Mouse (Mus musculus) cerebral cortex, adult 2 months (tissue): Measurements from ENCODE around the gene Qpctl.

Experiments used
- WGBS: fragments of 180-500 bp; shearing (Covaris S2); methylation state at CpG from one replicate; pipeline ENCODE4 v1.1.7; 2018; 5-methylcytosine and 5-hydroxymethylcytosine counted together

The Qpctl gene

DNA sequence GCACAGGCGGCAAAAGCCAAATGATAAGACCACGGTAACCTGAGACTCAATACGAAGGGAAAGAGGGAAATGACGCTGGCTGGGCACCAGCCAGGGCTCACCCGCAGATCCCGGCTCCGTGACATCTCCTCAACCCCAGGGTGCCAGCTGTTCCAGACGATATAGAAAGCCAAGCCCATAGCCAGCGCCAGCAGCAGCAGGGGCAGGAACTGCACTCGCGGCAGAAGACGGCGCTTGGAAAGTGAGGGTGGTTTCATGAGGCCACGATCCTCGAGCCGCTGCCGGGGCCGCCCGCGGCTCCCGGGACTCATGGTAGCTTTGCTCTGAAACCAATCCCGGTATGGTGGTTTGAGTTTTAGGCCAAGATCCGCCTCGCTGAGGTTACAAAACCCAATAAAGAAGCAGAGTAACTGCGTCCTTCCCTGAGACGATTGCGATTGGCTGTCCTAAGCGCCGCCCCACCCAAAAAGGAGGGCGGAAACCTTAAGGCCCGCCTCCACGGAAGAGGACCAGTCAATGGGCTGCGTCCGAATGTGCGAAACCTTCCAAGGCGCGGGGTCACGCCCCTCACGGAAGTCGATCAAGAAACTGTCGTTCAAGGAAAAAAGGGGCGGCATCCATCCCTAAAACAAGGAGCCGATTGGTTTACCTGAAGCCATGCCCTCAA is at the start of gene Qpctl:
Gene Qpctl, minus strand, starts transcription at position 417 of the 667 bp plus-strand sequence.
- WGBS = under 1% methylated on average over 43 of the region's 43 CpGs

GRCm38 (mm10) chr7:19197985-19198384 is 48.9 kb upstream of the Qpctl start:
- WGBS = 35% methylated on average over 2 of the region's 2 CpGs

- WGBS = 50% methylated on average over 6 of the region's 6 CpGs
These were observed 47.6 kb upstream of the Qpctl start for GRCm38 (mm10) chr7:19196676-19197075.

DNA sequence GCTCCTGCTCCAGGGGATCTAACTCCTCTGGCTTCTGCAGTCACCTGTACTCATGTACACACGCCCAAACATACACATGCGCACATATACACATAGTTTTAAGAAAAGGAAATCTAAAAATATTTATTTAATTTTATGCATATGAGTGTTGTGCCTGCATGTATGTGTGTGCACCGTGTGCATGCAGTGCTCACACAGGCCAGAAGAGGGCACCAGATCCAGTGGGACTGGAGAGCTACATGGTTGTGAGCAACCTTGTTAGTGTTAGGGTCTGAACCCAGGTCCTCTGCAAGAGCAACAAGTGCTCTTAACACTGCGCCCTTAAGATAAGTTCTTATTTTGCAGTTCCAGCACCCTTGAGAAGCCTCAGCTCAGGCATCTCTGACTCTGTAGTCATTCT is 45.6 kb upstream of the Qpctl start:
- 98% methylated on average over 4 of the region's 4 CpGs for WGBS

- 29% methylated on average over 6 of the region's 6 CpGs for WGBS
These were observed 35.7 kb upstream of the Qpctl start for GRCm38 (mm10) chr7:19184758-19185157.

GRCm38 (mm10) chr7:19184250-19184649 is 35.2 kb upstream of the Qpctl start:
- 11% methylated on average over 2 of the region's 2 CpGs for WGBS

DNA sequence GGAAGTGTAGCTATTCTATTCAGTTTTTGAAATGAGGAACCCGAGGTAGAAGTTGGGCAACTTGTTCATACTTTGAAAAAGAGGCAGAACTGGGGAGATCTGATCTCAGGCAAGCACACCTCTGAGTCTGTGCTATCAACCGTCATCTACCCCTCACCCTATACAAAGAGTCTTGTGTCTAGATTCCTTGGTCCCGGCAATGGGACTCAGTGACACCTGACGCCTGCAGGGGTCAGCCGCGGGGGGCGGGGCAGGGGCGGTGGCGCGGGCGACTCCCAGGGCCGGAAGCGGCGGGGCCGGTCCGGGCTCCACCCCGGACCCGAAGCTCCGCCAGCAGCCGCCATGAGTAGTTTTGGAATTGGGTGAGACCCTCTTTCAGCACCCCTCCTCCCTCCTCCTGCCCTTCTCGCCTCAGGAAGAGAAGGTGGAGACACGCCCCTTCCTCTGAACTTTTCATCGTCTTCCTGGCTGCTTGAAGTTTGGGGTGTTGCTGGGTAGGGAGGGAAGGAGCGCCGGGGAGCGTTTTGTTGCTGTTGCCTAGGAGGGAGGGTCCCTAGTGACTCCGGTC is 31.9 kb upstream of the Qpctl start:
- WGBS = 11% methylated on average over 27 of the region's 27 CpGs

- WGBS = 50% methylated on average over 6 of the region's 6 CpGs
These were observed 30.8 kb upstream of the Qpctl start for GRCm38 (mm10) chr7:19179936-19180335.

DNA sequence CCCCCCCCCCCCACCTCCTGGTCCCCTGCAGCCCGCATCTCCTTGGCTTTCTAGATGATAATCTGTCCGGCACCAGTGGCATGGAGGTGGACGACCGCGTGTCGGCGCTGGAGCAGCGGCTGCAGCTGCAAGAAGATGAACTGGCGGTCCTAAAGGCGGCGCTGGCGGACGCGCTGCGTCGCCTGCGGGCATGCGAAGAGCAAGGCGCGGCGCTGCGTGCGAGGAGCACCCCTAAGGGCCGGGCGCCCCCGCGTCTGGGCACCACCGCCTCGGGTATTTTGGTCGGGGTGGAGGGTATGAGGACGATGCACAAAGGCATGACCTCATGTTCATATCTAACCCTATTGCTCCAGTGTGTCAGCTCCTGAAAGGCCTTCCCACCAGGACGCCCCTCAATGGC is 30.1 kb upstream of the Qpctl start:
- WGBS = 2% methylated on average over 31 of the region's 32 CpGs

GRCm38 (mm10) chr7:19178443-19179092 is 29.5 kb upstream of the Qpctl start:
- WGBS = 4% methylated on average over 27 of the region's 27 CpGs

GRCm38 (mm10) chr7:19178035-19178434 is 28.9 kb upstream of the Qpctl start:
- WGBS = 6% methylated on average over 18 of the region's 18 CpGs

DNA sequence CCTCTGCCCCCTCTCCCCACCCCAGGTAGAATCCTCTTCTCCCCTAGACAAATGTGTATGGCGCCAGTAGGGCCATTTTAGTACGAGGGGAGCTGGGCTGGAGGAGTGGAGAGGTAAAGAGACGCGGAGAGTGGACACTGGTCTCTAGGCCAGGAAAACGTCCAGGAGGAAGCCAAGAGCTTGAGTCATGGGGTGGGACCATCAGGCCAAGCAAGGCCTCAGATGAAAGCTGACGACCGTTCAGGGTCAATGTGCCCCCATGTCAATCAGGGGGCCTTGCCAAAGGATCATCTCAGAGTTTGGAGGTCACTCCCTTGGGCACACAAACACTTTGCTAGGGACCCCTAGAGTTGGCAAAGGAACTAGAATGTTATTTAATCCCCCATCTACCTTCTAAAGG is 28.1 kb upstream of the Qpctl start:
- 32% methylated on average over 7 of the region's 7 CpGs for WGBS

DNA sequence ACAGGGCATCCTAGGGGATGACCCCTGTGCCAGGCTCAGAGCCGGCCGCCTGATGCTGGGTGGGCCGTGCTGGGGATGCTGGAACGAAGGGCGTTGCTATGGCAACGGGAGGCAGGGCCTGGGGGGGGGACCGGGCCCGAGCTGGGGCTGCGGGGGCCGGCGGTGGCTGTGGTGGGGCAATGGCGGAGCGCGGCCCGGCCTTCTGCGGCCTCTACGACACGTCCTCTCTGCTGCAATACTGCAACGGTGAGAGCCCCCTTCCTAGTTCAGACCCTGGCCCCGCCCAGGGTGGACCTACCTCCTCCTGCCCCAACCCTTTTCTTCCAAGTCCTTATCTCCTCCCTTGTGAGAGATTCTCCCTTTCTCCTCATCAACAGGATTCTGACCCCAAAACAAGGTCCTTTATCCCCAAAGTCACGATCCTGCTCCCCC is 27.4 kb upstream of the Qpctl start:
- WGBS = 2% methylated on average over 21 of the region's 21 CpGs

DNA sequence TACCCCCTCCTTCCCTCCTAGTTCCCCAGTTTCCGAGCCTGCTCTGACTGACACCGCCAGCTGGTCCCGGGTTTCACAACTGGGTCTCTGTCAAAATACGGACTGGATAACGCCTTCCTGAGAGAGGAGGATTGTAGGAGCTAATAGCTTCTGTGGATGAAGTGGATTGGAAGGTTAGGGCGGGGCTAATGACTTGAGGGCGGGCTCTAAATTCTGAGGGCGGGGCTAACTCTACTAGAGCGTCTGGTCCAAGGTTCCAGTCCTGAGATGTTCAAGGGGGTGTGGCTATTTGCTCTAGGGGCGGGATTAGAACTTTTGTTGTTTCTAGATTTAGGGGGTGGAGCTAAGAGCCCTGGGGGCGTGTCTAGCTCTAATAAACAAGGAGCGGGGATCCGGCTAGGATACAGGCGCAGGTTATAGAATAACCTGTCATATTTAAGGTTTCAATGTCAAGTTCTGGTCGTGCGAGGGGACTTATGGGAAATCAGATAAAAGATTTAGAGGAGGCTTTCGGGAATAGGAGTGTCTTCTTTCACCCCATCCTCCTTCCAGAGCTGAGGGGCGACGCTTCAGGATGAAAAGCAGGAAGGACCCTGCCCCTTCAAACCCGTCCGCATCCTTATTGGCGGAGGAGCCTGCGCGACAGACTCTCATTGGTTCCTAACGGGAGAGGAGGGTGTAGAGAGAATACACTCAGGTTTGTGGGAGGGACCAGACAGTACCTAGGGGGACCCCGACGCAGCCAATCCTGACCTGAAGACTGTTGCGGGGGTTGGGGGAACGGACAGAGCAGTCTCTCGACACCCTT is 26.8 kb upstream of the Qpctl start, which contains the start of gene Eml2:
Gene Eml2, plus strand, starts transcription at position 714 of the 808 bp plus-strand sequence.
- 3% methylated on average over 30 of the region's 30 CpGs for WGBS

- under 1% methylated on average over 17 of the region's 17 CpGs for WGBS
These were observed 23.8 kb upstream of the Qpctl start for GRCm38 (mm10) chr7:19172874-19173273.

GRCm38 (mm10) chr7:19171831-19172230 is 22.7 kb upstream of the Qpctl start:
- 33% methylated on average over 8 of the region's 8 CpGs for WGBS

DNA sequence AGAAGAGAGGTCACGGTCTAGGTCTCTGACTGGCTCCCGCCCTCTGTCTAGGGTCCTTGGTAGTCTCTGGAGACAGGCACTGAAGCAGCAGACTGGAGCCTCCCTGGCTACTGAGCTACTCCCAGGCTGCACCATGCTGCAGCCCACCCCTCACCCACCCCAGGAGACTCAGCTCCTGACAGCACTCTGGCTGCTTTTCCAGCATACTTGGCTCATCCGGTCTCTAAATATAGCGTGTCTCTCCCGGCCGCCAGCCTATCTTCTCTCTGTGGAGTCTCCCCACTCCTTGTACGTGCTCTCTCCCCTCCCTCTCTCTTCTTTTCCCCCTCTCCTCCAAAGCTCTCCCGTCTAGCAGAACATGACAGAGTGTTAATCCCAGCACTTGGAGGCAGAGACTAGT is 21.1 kb upstream of the Qpctl start:
- 17% methylated on average over 8 of the region's 8 CpGs for WGBS

DNA sequence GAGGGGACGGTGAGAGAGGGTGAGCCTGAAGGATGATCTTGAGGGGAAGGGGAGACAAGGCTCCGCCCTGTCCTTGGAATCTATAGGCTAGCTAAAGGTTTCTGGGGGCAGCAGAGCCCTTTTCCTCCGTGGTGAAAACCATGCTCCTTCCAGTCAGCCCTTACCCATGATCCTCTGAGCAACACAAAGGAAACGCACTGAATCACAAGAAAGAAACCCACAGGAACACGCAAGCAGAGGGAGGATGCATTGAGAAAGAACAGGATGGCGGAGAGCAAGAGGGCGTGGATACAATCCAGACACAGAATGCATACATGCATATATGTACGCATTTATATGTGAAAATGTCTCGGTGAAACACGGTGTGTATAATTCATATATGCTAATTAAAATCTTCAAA is 20.4 kb upstream of the Qpctl start:
- WGBS = 41% methylated on average over 10 of the region's 10 CpGs

- 86% methylated on average over 3 of the region's 3 CpGs for WGBS
These were observed 17.9 kb upstream of the Qpctl start for GRCm38 (mm10) chr7:19166990-19167389.

- WGBS = 19% methylated on average over 14 of the region's 14 CpGs
These were observed 16.7 kb upstream of the Qpctl start, which contains the start of gene Gipr for GRCm38 (mm10) chr7:19165656-19166423. Gene Gipr (minus strand): TSS chr7:19166127.

- WGBS = 37% methylated on average over 13 of the region's 13 CpGs
These were observed 15.9 kb upstream of the Qpctl start for GRCm38 (mm10) chr7:19164978-19165377.
